Mouse (Mus musculus): ENCODE measurements around the gene Tmem274. TPM values are rescaled to one million over a fixed set of nuclear protein-coding genes. Genes with fewer than 3 reads are reported as not detected.

The Tmem274 gene
- polyA plus RNA-seq, 1 experiment = not detected

GRCm38 (mm10) chr4:149505261-149505967 is 28.2 kb downstream of the Tmem274 start:
- peaks cover 2% of the 10 kb centered on the region for H3K36me3 ChIP-seq (ENCODE audit: control insufficient read depth, insufficient read depth)
- H3K4me3 ChIP-seq (ENCODE audit: insufficient read depth, poor library complexity, severe bottlenecking) = no peak overlapping the region
- H3K27me3 ChIP-seq (ENCODE audit: control insufficient read depth, insufficient read depth, insufficient read length) = no peaks in the 10 kb centered on the region
- no peaks in the 10 kb centered on the region for H3K79me3 ChIP-seq (ENCODE audit: low read depth)
- H3K79me2 ChIP-seq (ENCODE audit: control insufficient read depth, insufficient read depth) = no peaks in the 10 kb centered on the region
- H3ac ChIP-seq (ENCODE audit: control insufficient read depth, insufficient read length, low read depth) = no peak overlapping the region
- TF ChIP-seq MYOD1 (IDR thresholded peaks at IDR 0.05; ENCODE audit: control insufficient read depth, insufficient read length, low read depth) = no peak
- no peak for TF ChIP-seq USF1 (IDR thresholded peaks at IDR 0.05; ENCODE audit: low read depth)
- no peak for TF ChIP-seq MYOG (IDR thresholded peaks at IDR 0.05; ENCODE audit: control insufficient read depth, extremely low read depth, insufficient read length)
- no peak for TF ChIP-seq FOSL1 (IDR thresholded peaks at IDR 0.05; ENCODE audit: insufficient read depth, low read length, poor library complexity, severe bottlenecking)
- TF ChIP-seq CEBPB (IDR thresholded peaks at IDR 0.05; ENCODE audit: low read depth) = no peak
- no peak for TF ChIP-seq MAX (IDR thresholded peaks at IDR 0.05)
- TF ChIP-seq CTCF (IDR thresholded peaks at IDR 0.05; ENCODE audit: control insufficient read depth, insufficient read depth, insufficient read length) = no peak

- H3K79me2 ChIP-seq (ENCODE audit: control insufficient read depth, insufficient read depth) = no peaks in the 10 kb centered on the region
- no peak for TF ChIP-seq MYOG (IDR thresholded peaks at IDR 0.05; ENCODE audit: control insufficient read depth, extremely low read depth, insufficient read length)
- TF ChIP-seq MAX (IDR thresholded peaks at IDR 0.05) = peak; percentile 71
- no peak for TF ChIP-seq CTCF (IDR thresholded peaks at IDR 0.05; ENCODE audit: control insufficient read depth, insufficient read depth, insufficient read length)
- TF ChIP-seq MYOD1 (IDR thresholded peaks at IDR 0.05; ENCODE audit: control insufficient read depth, insufficient read length, low read depth) = no peak
- H3K79me3 ChIP-seq (ENCODE audit: low read depth) = no peaks in the 10 kb centered on the region
Measured at GRCm38 (mm10) chr4:149506904-149507303, 29.7 kb downstream of the Tmem274 start.

GRCm38 (mm10) chr4:149511221-149511646 is 34.1 kb downstream of the Tmem274 start:
- Histone ChIP-seq H3K27me3 (ENCODE audit: control insufficient read depth, insufficient read depth, insufficient read length) (no peaks in the 10 kb centered on the region), H3ac (ENCODE audit: control insufficient read depth, insufficient read length, low read depth) (no peak overlapping the region), H3K79me3 (ENCODE audit: low read depth) (no peaks in the 10 kb centered on the region), H3K4me3 (ENCODE audit: insufficient read depth, poor library complexity, severe bottlenecking) (no peak overlapping the region), H3K36me3 (ENCODE audit: control insufficient read depth, insufficient read depth) (no peaks in the 10 kb centered on the region), H3K79me2 (ENCODE audit: control insufficient read depth, insufficient read depth) (no peaks in the 10 kb centered on the region)
- TF ChIP-seq CTCF (IDR thresholded peaks at IDR 0.05; ENCODE audit: control insufficient read depth, insufficient read depth, insufficient read length) (no peak), CEBPB (IDR thresholded peaks at IDR 0.05; ENCODE audit: low read depth) (no peak), MYOD1 (IDR thresholded peaks at IDR 0.05; ENCODE audit: control insufficient read depth, insufficient read length, low read depth) (no peak), MYOG (IDR thresholded peaks at IDR 0.05; ENCODE audit: control insufficient read depth, extremely low read depth, insufficient read length) (no peak), FOSL1 (IDR thresholded peaks at IDR 0.05; ENCODE audit: insufficient read depth, low read length, poor library complexity, severe bottlenecking) (no peak), USF1 (IDR thresholded peaks at IDR 0.05; ENCODE audit: low read depth) (no peak), MAX (IDR thresholded peaks at IDR 0.05) (no peak)

More at GRCm38 (mm10) chr4:149506904-149507303, 29.7 kb downstream of the Tmem274 start:
- no peaks in the 10 kb centered on the region for H3K27me3 ChIP-seq (ENCODE audit: control insufficient read depth, insufficient read depth, insufficient read length)
- no peak overlapping the region for H3ac ChIP-seq (ENCODE audit: control insufficient read depth, insufficient read length, low read depth)
- no peaks in the 10 kb centered on the region for H3K36me3 ChIP-seq (ENCODE audit: control insufficient read depth, insufficient read depth)
- no peak overlapping the region for H3K4me3 ChIP-seq (ENCODE audit: insufficient read depth, poor library complexity, severe bottlenecking)

- H3K36me3 ChIP-seq (ENCODE audit: control insufficient read depth, insufficient read depth) = no peaks in the 10 kb centered on the region
- no peaks in the 10 kb centered on the region for H3K79me2 ChIP-seq (ENCODE audit: control insufficient read depth, insufficient read depth)
- TF ChIP-seq MAX (IDR thresholded peaks at IDR 0.05) = no peak
- no peak for TF ChIP-seq USF1 (IDR thresholded peaks at IDR 0.05; ENCODE audit: low read depth)
- no peak for TF ChIP-seq MYOG (IDR thresholded peaks at IDR 0.05; ENCODE audit: control insufficient read depth, extremely low read depth, insufficient read length)
- TF ChIP-seq CEBPB (IDR thresholded peaks at IDR 0.05; ENCODE audit: low read depth) = no peak
- no peak for TF ChIP-seq FOSL1 (IDR thresholded peaks at IDR 0.05; ENCODE audit: insufficient read depth, low read length, poor library complexity, severe bottlenecking)
- no peak for TF ChIP-seq MYOD1 (IDR thresholded peaks at IDR 0.05; ENCODE audit: control insufficient read depth, insufficient read length, low read depth)
- no peak for TF ChIP-seq CTCF (IDR thresholded peaks at IDR 0.05; ENCODE audit: control insufficient read depth, insufficient read depth, insufficient read length)
- H3ac ChIP-seq (ENCODE audit: control insufficient read depth, insufficient read length, low read depth) = no peak overlapping the region
- H3K4me3 ChIP-seq (ENCODE audit: insufficient read depth, poor library complexity, severe bottlenecking) = no peak overlapping the region
- no peaks in the 10 kb centered on the region for H3K27me3 ChIP-seq (ENCODE audit: control insufficient read depth, insufficient read depth, insufficient read length)
- H3K79me3 ChIP-seq (ENCODE audit: low read depth) = no peaks in the 10 kb centered on the region
Measured at GRCm38 (mm10) chr4:149512072-149512471, 34.9 kb downstream of the Tmem274 start.

DNA sequence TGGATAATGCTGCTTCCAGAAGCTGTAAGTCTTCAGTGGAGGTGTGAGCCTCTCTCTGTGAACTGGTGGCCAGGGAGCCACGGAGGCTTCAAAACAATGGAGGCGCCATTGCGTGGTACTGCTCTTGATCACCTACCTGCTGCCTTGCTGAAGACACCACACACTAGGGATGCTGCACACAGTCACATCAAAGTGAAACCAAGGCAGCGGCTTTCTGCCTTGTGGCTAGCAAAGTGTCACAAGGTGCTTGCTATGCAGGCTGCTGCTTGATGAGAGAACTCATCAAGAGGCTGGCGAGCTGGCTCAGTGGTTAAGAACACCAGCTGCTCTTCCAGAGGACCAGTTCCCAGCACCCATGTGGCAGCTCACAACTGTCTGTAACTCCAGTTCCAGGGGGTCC is 38.5 kb downstream of the Tmem274 start:
- Histone ChIP-seq H3K79me2 (ENCODE audit: control insufficient read depth, insufficient read depth) (peaks cover 20% of the 10 kb centered on the region), H3K79me3 (ENCODE audit: low read depth) (no peaks in the 10 kb centered on the region)

More for the DNA sequence above, 38.5 kb downstream of the Tmem274 start:
- TF ChIP-seq CEBPB (IDR thresholded peaks at IDR 0.05; ENCODE audit: low read depth) = no peak
- no peak for TF ChIP-seq FOSL1 (IDR thresholded peaks at IDR 0.05; ENCODE audit: insufficient read depth, low read length, poor library complexity, severe bottlenecking)
- TF ChIP-seq CTCF (IDR thresholded peaks at IDR 0.05; ENCODE audit: control insufficient read depth, insufficient read depth, insufficient read length) = no peak
- TF ChIP-seq MYOG (IDR thresholded peaks at IDR 0.05; ENCODE audit: control insufficient read depth, extremely low read depth, insufficient read length) = no peak
- TF ChIP-seq MYOD1 (IDR thresholded peaks at IDR 0.05; ENCODE audit: control insufficient read depth, insufficient read length, low read depth) = no peak
- TF ChIP-seq MAX (IDR thresholded peaks at IDR 0.05) = no peak
- no peak for TF ChIP-seq USF1 (IDR thresholded peaks at IDR 0.05; ENCODE audit: low read depth)
- H3K27me3 ChIP-seq (ENCODE audit: control insufficient read depth, insufficient read depth, insufficient read length) = no peaks in the 10 kb centered on the region
- no peak overlapping the region for H3K4me3 ChIP-seq (ENCODE audit: insufficient read depth, poor library complexity, severe bottlenecking)
- no peak overlapping the region for H3ac ChIP-seq (ENCODE audit: control insufficient read depth, insufficient read length, low read depth)
- no peaks in the 10 kb centered on the region for H3K36me3 ChIP-seq (ENCODE audit: control insufficient read depth, insufficient read depth)

All from C2C12 (cell line).